Mouse (Mus musculus) adrenal gland, adult 10 weeks (tissue): ENCODE results near the gene Crip2. TPM values are rescaled to one million over a fixed set of nuclear protein-coding genes. Genes with fewer than 3 reads are reported as not detected.

Source experiments
- polyA plus RNA-seq: library from polyadenylated mRNA; stranded (reverse); fragments of 350-450 nt; fragmentation: Illumina TruSeq; extraction: RNeasy Lipid Tissue Mini Kit (QIAGEN cat#74804); gene quantifications from one replicate; pipeline ENCODE4 v1.2.3, GENCODE M21; 2014; ENCODE audit warnings: low read depth, low replicate concordance

Crip2 gene
- polyA plus RNA-seq = 0.58 TPM

DNA sequence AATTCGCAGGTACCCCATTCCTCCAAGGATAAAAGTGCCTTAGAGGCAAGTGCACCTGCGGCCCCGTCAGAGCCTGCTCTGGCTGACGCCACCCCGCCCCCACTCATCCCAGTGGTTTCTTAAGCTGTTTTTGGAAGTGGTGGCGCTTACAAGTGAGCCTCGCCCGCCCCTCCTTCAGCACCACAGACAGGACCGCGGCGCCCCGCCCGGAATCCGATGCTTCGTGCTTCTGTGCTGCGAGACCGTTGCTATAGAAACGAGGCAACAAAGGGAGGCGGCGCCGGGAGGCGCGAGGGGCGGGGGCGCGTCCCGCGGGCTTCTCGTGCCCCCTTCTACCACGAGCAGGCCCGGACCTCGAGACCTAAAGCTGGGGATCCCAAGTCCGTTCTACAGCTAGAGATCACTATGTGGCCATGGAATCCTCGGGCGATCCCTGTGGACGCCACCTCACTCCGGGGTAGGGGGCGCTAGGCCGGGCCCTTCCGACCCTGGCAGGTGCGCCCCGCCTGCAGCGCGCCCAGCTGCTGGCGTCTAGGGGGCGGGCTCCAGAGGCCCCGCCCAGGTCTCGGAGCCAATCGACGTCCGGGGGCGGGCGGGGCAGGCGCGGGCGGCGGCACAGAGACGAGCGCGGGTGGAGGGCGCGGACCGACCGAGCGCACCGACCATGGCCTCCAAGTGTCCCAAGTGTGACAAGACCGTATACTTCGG lies at the start of gene Crip2:
Gene Crip2 (plus strand): TSS at position 329 of the 708 bp plus-strand sequence.

DNA sequence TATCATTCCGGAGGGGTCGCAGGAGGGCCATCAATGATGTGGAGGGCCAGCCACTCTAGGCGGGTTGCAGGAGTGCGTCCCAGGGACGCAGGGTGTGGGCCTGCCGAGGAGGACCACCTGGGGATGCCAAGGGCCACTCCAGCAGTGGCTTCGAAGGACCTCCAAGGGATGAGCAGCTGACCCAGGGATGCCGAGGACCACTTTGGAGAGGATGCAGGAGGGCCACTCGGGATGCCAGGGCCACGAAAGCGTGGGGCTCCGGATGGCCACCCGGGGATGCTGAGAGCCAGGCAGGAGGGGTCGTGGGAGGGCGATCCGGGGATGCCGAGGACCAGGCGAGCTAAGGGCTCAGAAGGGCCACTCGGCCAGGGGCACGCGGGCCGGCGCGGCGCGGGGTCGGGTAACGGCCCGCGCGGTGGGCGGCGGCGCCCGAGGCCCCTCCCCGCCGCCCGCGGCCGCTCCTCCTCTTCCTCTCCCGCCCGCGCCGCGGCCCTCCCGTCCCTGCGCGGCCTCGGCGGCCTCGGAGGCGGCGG lies 42.2 kb upstream of the Crip2 start, which contains the start of gene Mta1:
Gene Mta1 (plus strand): TSS at position 530 of the 533 bp plus-strand sequence.

DNA sequence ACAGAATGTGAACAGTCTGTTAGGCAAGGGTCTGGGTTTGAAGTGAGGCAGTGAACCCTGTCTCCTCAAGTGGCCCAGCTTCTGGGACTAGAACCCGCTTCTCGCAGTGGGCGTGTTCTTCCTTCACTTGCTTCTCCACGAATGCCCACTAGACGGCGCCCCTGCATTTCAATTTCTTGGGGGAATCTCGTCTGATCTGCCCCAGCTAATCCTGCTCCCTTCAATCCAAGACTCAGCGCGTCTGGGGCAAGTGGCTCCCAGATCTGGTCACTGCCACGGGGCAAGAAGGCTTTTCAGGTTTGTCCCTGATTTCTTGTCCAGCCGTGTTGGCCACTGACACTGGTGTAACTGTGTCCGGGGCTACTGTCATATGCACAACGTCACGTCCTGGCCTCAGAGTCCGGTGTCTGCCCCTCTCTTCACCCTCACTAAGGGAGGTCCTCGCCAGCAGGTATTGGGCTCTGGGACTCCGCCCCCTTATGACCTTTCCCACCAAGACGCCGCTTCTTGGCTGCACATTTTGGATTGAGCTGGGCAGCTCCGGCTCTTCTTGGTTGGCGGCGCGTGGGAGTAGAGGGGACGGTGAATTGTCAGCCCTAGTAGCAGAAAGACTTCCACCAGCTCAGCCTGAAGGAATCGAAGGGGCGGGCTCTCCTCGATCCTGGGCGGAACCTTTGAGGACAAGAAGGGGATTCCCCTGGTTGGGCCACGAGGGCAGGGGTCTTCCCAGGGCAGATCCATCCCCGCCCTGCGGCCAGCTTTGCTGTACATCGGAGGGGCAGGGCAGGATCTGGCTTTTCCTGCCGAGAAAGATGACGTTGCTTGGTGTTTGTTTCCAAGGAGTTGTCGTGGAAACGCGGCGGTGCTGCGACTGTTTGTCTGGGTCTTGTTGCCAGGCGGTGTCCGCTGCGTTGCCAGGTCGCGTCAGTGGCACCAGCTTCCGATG lies 6.3 kb downstream of the Crip2 start, which contains the start of gene Crip1:
Gene Crip1 (plus strand): TSS at position 205 of the 946 bp plus-strand sequence.

DNA sequence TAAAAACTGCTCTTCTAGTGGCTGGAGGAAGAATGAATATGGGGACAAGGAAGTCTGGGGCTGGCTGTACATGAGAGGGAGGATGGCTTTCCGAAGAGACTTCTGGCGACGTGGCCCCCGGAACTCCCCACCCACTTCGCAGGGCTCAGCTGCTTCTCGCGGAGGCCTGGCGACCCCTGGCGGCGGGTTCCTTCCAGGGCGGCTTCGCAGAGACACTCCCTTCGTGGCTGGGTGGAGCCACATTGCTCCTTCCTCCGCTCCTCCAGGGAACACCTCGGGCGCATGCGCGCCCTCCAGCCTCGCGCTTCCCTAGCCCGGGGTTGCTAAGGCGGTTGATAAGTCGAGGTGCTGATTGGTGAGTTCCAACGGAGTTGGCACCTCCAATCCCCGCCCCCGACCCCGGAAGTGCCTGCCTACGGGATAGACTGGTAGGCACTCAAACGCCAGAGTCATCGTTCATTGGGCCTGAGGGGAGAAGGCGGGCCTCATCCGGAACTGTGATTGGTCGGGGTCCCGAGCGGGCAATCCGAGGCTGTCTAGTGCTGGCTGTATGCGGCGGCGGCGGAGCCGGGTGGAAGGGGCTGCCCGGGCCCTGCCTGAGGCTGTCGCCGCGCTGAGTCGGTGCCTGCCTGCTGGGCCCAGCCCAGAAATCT lies 16.0 kb downstream of the Crip2 start, which contains the start of gene Tedc1:
Gene Tedc1 (plus strand): TSS at position 535 of the 653 bp plus-strand sequence.

DNA sequence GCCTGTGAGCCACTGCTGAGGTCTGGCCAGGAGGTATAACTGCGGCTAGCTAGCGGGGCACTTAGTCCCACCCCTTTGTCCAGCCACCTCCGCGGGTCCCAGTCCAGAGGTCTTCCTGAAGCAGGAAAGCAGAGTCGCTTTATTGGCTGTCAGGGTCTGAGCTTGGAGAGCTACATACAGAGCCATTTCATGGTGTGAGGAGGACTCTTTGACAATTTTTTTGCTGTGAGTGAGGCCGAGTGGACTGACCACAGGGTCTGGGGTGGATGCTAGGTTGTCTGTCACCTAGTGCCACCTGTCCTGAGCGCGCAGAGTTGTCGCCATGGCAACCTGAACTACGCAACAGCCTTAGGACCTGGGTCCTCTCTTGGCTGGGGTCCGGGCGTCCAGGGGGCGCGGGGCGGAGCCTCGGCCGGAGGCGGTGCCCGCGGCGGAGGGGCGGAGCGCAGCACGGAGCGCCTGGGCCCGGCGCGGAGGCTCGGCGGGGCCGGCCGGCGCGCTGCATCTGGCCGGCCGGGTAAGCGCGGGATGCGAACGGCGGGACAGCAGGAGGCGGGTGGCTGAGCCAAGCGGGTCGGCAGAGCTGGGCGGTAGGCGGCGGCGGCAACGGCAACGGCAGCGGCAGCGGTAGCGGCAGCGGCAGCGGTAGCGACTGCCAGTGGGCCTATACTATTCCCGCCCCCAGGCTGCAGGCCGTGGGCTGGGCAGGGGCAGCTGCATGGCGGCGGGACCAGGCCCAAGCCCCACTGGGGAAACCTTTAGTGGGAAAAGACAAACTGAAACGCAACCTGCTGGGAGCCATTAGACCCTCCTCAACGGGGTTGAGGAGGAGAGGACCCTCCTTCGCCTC lies 45.6 kb downstream of the Crip2 start, which contains the start of gene Tmem121:
Gene Tmem121 (plus strand): TSS at position 489 of the 850 bp plus-strand sequence.

Other genes with a start within 250 kb of the Crip2 start
- 0.12 TPM for gene Jag2, start 210.5 kb upstream of the Crip2 start, polyA plus RNA-seq
- gene Nudt14, start 198.1 kb upstream of the Crip2 start, polyA plus RNA-seq = 0.93 TPM
- 1.1 TPM for gene Btbd6, start 163.8 kb upstream of the Crip2 start, polyA plus RNA-seq
- 20.1 TPM for gene Brf1, start 139.5 kb upstream of the Crip2 start, polyA plus RNA-seq
- gene Pacs2, start 125.7 kb upstream of the Crip2 start, polyA plus RNA-seq = 7.3 TPM
- not detected for gene Tex22, start 65.7 kb upstream of the Crip2 start, polyA plus RNA-seq
- gene Mta1, start 42.0 kb upstream of the Crip2 start, polyA plus RNA-seq = 21.4 TPM
- gene Crip1, start 6.1 kb downstream of the Crip2 start, polyA plus RNA-seq = 0.82 TPM
- gene Tedc1, start 16.2 kb downstream of the Crip2 start, polyA plus RNA-seq = not detected
- not detected for gene Tmem121, start 45.7 kb downstream of the Crip2 start, polyA plus RNA-seq